In genomic region chr15:84896216-84896615, GRCm38 (mm10) we compare ENCODE assay signal across 7 mouse cellular contexts. TPM values are rescaled to one million over a fixed set of nuclear protein-coding genes. Genes with fewer than 3 reads are reported as not detected.
DNase-seq lines count a peak whose midpoint lies in the region; TF ChIP-seq lines count a peak whose summit lies in the region.
"Not testable (repeated sequence)": the region's sequence is repeated elsewhere in the genome, so short reads cannot be mapped to it uniquely, and the experiment has no call there.

No protein-coding gene starts in this region.

- not testable (repeated sequence) for TF ChIP-seq CTCF in gastrocnemius, adult 2 months (IDR thresholded peaks at IDR 0.05)

- H3K27ac ChIP-seq in gastrocnemius, adult 2 months = not testable (repeated sequence)

- peak; percentile 22 for DNase-seq in MN1 (ENCODE audit: low spot score)
- peak; percentile 4 for DNase-seq in adrenal gland, adult 8-10 months
- DNase-seq in gastrocnemius, adult 2 months = peak; percentile 37
- peak; percentile 7 for DNase-seq in heart, postnatal 25 days (ENCODE audit: low spot score)
- DNase-seq in lung, postnatal 10 days = peak; percentile 30
- peak; percentile 60 to 81 for DNase-seq in natural killer cell, adult 2 months (ENCODE audit: low spot score in 2 of 2)
- DNase-seq in urinary bladder, postnatal 36 days (ENCODE audit: low spot score in 2 of 2) = peak; percentile 5 to 41

- not testable (repeated sequence) for H3K4me3 ChIP-seq in gastrocnemius, adult 2 months

- intact Hi-C loops in gastrocnemius, adult 2 months (cut with DNase I) = loop anchor here (10.0 kb wide), 1 partner anchor 211 kb away; no protein-coding TSS in a partner anchor
- intact Hi-C loops in heart, postnatal 25 days (cut with DNase I) = loop anchor here (10.0 kb wide), 1 partner anchor 221 kb away; no protein-coding TSS in a partner anchor

RNA-seq across cellular contexts. Expression of gene Gm29666, which starts 23.6 kb away (rescaled TPM):
- under 1 TPM; 0.20 to 0.55 (median 0.35) TPM for total RNA-seq in adrenal gland, adult 8-10 months (2022)
- total RNA-seq in gastrocnemius, adult 2 months (2021) = under 1 TPM; 0.20 to 0.28 TPM
- total RNA-seq in heart, postnatal 25 days (2021) = under 1 TPM; 0.22 to 0.23 TPM

RNA-seq across cellular contexts. Expression of gene Nup50, which starts 27.0 kb away (rescaled TPM):
- total RNA-seq in adrenal gland, adult 8-10 months (2022) = 10 to 100 TPM; 38.0 to 43.1 (median 41.5) TPM
- 10 to 100 TPM; 12.9 to 13.4 TPM for total RNA-seq in gastrocnemius, adult 2 months (2021)
- total RNA-seq in heart, postnatal 25 days (2021) = 10 to 100 TPM; 14.6 to 17.5 TPM

RNA-seq across cellular contexts. Expression of gene Phf21b, which starts 40.4 kb away (rescaled TPM):
- 1 to 10 TPM; 4.4 to 5.7 (median 4.9) TPM for total RNA-seq in adrenal gland, adult 8-10 months (2022)
- under 1 TPM; 0.39 to 0.41 TPM for total RNA-seq in gastrocnemius, adult 2 months (2021)
- total RNA-seq in heart, postnatal 25 days (2021) = 1 to 10 TPM; 1.7 to 2.4 TPM

Comparison
In these comparisons a context has a peak if more than half of its experiments do, and no peak if none do; other contexts are left out.
1. DNase-seq: peak in every context shown above with its lines; median percentile 70 in natural killer cell, adult 2 months; 37 in gastrocnemius, adult 2 months; 30 in lung, postnatal 10 days; 23 in urinary bladder, postnatal 36 days; 22 in MN1; 7 in heart, postnatal 25 days; 4 in adrenal gland, adult 8-10 months.